In genomic region chr13:37833500-37833899, GRCm38 (mm10) we compare ENCODE assay signal across 11 mouse cellular contexts. TPM values are rescaled to one million over a fixed set of nuclear protein-coding genes. Genes with fewer than 3 reads are reported as not detected.
DNase-seq lines count a peak whose midpoint lies in the region; ATAC-seq and TF ChIP-seq lines count a peak whose summit lies in the region.
"Had no signal": no experiment of that assay in that cellular context is flagged by ENCODE, and none has a peak within 500 bp of the region (broad histone marks: within the 10 kb centered on the region; RNA-seq: fewer than 3 reads in every experiment).

No protein-coding gene starts in this region.

- 80% methylated on average over 8 of the region's 8 CpGs for WGBS in heart, embryonic 16.5 days
- WGBS in heart, embryonic 12.5 days: 80% methylated on average over 8 of the region's 8 CpGs
- WGBS in lung, adult 2 months: 24% methylated on average over 8 of the region's 8 CpGs

- H3K4me3 ChIP-seq in heart, embryonic 16.5 days (ENCODE audit: low read length): no peak overlapping the region
- H3K4me3 ChIP-seq in heart, embryonic 12.5 days: no peak overlapping the region
- no peak overlapping the region for H3K4me3 ChIP-seq in lung, adult 2 months (replicated peaks; ENCODE audit: extremely low read depth, low read depth, low read length)
- H3K4me3 ChIP-seq: myocyte had no signal

- no peaks in the 10 kb centered on the region for H3K36me3 ChIP-seq in heart, embryonic 16.5 days (ENCODE audit: control insufficient read depth, insufficient read depth)
- H3K36me3 ChIP-seq in heart, embryonic 12.5 days: no peaks in the 10 kb centered on the region

- ATAC-seq in heart, embryonic 16.5 days (replicated peaks; ENCODE audit: extremely low read depth, insufficient read depth, low FRiP score): no peak
- ATAC-seq in heart, embryonic 12.5 days (ENCODE audit: insufficient number of reproducible peaks, low FRiP score): no peak
- peak; percentile 80 for ATAC-seq in common myeloid progenitor, adult 5-6 weeks (replicated peaks; ENCODE audit: low read depth, poor library complexity, severe bottlenecking)
- ATAC-seq: inflammation-experienced regulatory T-cells, adult 6 months had no signal

- no peak for TF ChIP-seq POLR2A in lung, adult 2 months (IDR thresholded peaks at IDR 0.05; ENCODE audit: borderline replicate concordance, extremely low read depth, low read depth, low read length)

- TF ChIP-seq CTCF in lung, adult 2 months (IDR thresholded peaks at IDR 0.05; ENCODE audit: insufficient read depth, low read length): no peak

- H3K9me3 ChIP-seq in heart, embryonic 16.5 days (replicated peaks; ENCODE audit: control insufficient read depth, low read length): no peaks in the 10 kb centered on the region
- no peaks in the 10 kb centered on the region for H3K9me3 ChIP-seq in heart, embryonic 12.5 days (replicated peaks)

- no peak overlapping the region; the same call in 1 of the 2 replicates for H3K9ac ChIP-seq in heart, embryonic 16.5 days (ENCODE audit: low read length)
- H3K9ac ChIP-seq in heart, embryonic 12.5 days: no peak overlapping the region

- H3K27ac ChIP-seq in heart, embryonic 16.5 days (ENCODE audit: low read length): peak overlapping the region; percentile 48
- H3K27ac ChIP-seq in heart, embryonic 12.5 days (ENCODE audit: poor library complexity, severe bottlenecking): no peak overlapping the region

- peak; percentile 47 for DNase-seq in lung, adult 2 months
- peak; percentile 38 to 47 for DNase-seq in spleen, postnatal 10 days (ENCODE audit: low spot score in 2 of 2)
- DNase-seq in layer of hippocampus, postnatal 36 days: no peak
- no peak for DNase-seq in ovary, postnatal 10 days (ENCODE audit: low spot score)
- DNase-seq in cerebellum, adult 18-20 months: no peak
- DNase-seq: adrenal gland, postnatal 10 days had no signal

- no peak overlapping the region for H3K4me2 ChIP-seq in heart, embryonic 16.5 days (ENCODE audit: low read depth, low read length)
- no peak overlapping the region for H3K4me2 ChIP-seq in heart, embryonic 12.5 days

- H3K27me3 ChIP-seq in heart, embryonic 16.5 days (ENCODE audit: control insufficient read depth, insufficient read depth, low read length): no peaks in the 10 kb centered on the region
- no peaks in the 10 kb centered on the region for H3K27me3 ChIP-seq in heart, embryonic 12.5 days (replicated peaks)

- peaks cover 50% of the 10 kb centered on the region for H3K4me1 ChIP-seq in heart, embryonic 16.5 days (ENCODE audit: control insufficient read depth, insufficient read depth, low read length)
- peaks cover 48% of the 10 kb centered on the region for H3K4me1 ChIP-seq in heart, embryonic 12.5 days (replicated peaks)
- H3K4me1 ChIP-seq in lung, adult 2 months (ENCODE audit: control insufficient read depth, insufficient read depth, low read length): peaks cover 22% of the 10 kb centered on the region

RNA-seq across cellular contexts. Expression of gene Rreb1, which starts 55.3 kb away (rescaled TPM):
- polyA plus RNA-seq in heart, embryonic 16.5 days (2015; fragmentation: Nextera tagmentation; extraction: Ambion mirVana): 13.0 TPM in 2 replicates
- 15.0 and 17.1 TPM in 2 replicates for polyA plus RNA-seq in heart, embryonic 12.5 days (2016; fragmentation: Nextera tagmentation; extraction: Ambion mirVana)
- 26.1 and 32.0 TPM in 2 replicates for total RNA-seq in common myeloid progenitor, adult 5-6 weeks (2017)
- 23.0 and 23.7 TPM in 2 replicates for polyA plus RNA-seq in lung, adult 2 months (2012; rRNA removed)
- total RNA-seq in layer of hippocampus, postnatal 36 days (2021): 10 to 100 TPM; 63.5 to 79.8 TPM

Comparison
In these comparisons a context has a peak if more than half of its experiments do, and no peak if none do; other contexts are left out.
1. DNase-seq: peak in lung, adult 2 months (single experiment) and spleen, postnatal 10 days (2 of 2); none in layer of hippocampus, postnatal 36 days (0 of 2), ovary, postnatal 10 days (single experiment) and cerebellum, adult 18-20 months (0 of 2).